Mouse (Mus musculus) forebrain, embryonic 16.5 days (tissue): ENCODE measurements around the gene Ncoa5. TPM values are rescaled to one million over a fixed set of nuclear protein-coding genes. Genes with fewer than 3 reads are reported as not detected.

Experiments used
- ATAC-seq: fragments of 200-750 bp; cut with Nextera tagmentation; 2 replicates; pipeline ENCODE4 v1.8.0; 2017; ENCODE audit warnings: mild to moderate bottlenecking, moderate library complexity
- H3K27ac ChIP-seq: fragments of 300-500 bp; sonication (generic); 2 replicates; pipeline ENCODE4 v1.5.1; 2014; ENCODE audit warnings: low read length, control low read depth
- H3K27me3 ChIP-seq: fragments of 300-500 bp; sonication (generic); replicated peaks from 2 replicates; pipeline ENCODE4 v1.6.1; 2014; ENCODE audit warnings: low read length; ENCODE audit not compliant: control insufficient read depth, insufficient read depth
- H3K36me3 ChIP-seq: fragments of 300-500 bp; sonication (generic); 2 replicates; pipeline ENCODE4 v1.6.1; 2014; ENCODE audit not compliant: control insufficient read depth, insufficient read depth
- H3K4me1 ChIP-seq: fragments of 300-500 bp; sonication (generic); replicated peaks from 2 replicates; pipeline ENCODE4 v1.6.1; 2014; ENCODE audit warnings: low read length; ENCODE audit not compliant: control insufficient read depth, insufficient read depth
- H3K4me2 ChIP-seq: fragments of 300-500 bp; sonication (generic); 2 replicates; pipeline ENCODE4 v1.6.1; 2014; ENCODE audit warnings: mild to moderate bottlenecking, low read length, control low read depth
- H3K4me3 ChIP-seq: fragments of 300-500 bp; sonication (generic); replicated peaks from 2 replicates; pipeline ENCODE4 v1.5.1; 2014; ENCODE audit warnings: mild to moderate bottlenecking, low read length, control low read depth
- H3K9ac ChIP-seq: fragments of 300-500 bp; sonication (generic); replicated peaks from 2 replicates; pipeline ENCODE4 v1.6.1; 2014; ENCODE audit warnings: low read depth, low read length, control low read depth
- H3K9me3 ChIP-seq: fragments of 300-500 bp; sonication (generic); 2 replicates; pipeline ENCODE4 v1.6.1; 2016; ENCODE audit warnings: low read length; ENCODE audit not compliant: control insufficient read depth
- WGBS: fragments of 180-500 bp; shearing (Covaris S2); extraction: QIAGEN DNeasy Blood & Tissue Kit; methylation state at CpG from one replicate; pipeline ENCODE4 v1.1.7; 2014; 5-methylcytosine and 5-hydroxymethylcytosine counted together
- polyA plus RNA-seq: library from polyadenylated mRNA; unstranded; fragments of >200 nt; fragmentation: Nextera tagmentation; extraction: Ambion mirVana; gene quantifications from 2 replicates; pipeline ENCODE4 v1.2.1, GENCODE M21; 2015

Ncoa5 gene
- polyA plus RNA-seq, 1 experiment from 2014 or later = 138 TPM

DNA sequence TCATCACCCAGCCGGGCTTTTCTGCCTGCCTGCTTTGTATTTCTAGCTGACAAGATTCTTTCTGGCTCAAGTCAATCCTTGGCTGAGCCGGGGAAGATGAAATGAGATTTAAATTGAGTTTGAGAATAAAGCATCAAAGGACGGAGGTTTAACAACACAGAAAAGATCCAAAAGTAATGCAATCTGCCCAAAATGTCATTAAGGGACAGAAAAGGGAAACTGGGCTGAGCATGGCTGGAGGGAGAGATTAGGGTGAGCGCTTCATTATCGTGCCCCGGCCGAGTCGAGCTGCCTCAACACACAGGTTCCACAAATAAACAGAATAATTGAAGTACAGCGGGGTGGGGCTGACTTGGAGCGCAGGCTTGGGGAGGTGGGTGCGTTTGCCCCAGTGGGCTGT is 16.9 kb upstream of the Ncoa5 start:
- H3K4me1 ChIP-seq = peaks cover 3% of the 10 kb centered on the region; the same call in 1 of the 2 replicates
- H3K4me2 ChIP-seq = no peak overlapping the region
- no peak overlapping the region for H3K27ac ChIP-seq
- no peak overlapping the region for H3K4me3 ChIP-seq
- no peak for ATAC-seq
- no peaks in the 10 kb centered on the region for H3K36me3 ChIP-seq
- 17% methylated on average over 11 of the region's 11 CpGs for WGBS
- no peak overlapping the region for H3K9ac ChIP-seq
- no peaks in the 10 kb centered on the region for H3K9me3 ChIP-seq
- H3K27me3 ChIP-seq = peaks cover 3% of the 10 kb centered on the region; the same call in 1 of the 2 replicates

- H3K27me3 ChIP-seq = peaks cover 3% of the 10 kb centered on the region; the same call in 1 of the 2 replicates
- no peak overlapping the region for H3K4me2 ChIP-seq
- H3K4me1 ChIP-seq = peaks cover 3% of the 10 kb centered on the region; the same call in 1 of the 2 replicates
- H3K36me3 ChIP-seq = no peaks in the 10 kb centered on the region
- no peaks in the 10 kb centered on the region for H3K9me3 ChIP-seq
- H3K4me3 ChIP-seq = no peak overlapping the region
- no peak overlapping the region for H3K9ac ChIP-seq
- ATAC-seq = no peak
- 66% methylated on average over 18 of the region's 18 CpGs for whole genome bisulfite sequencing
- H3K27ac ChIP-seq = no peak overlapping the region
These were observed 16.3 kb upstream of the Ncoa5 start for GRCm38 (mm10) chr2:165050826-165051548.

DNA sequence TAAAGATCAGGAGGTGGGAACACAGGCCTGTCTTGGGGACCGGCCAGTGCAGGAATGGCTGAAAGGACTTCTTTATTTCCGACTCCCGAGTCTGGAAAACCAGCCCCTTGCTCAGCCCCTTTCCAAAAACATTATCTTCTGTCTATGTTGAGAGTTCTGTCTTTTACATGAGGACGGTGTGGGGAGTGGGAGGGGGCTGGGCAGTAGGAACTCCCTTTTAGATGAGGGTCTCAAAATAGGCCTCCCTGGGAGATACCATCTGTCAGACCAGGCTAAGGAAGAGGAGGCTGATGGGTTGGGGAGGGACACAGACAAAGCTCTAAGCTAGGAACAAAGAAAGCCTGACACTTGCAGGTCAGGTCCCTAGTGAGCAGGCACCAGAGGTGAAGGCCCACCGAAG is 14.4 kb upstream of the Ncoa5 start:
- Histone ChIP-seq H3K4me3 (no peak overlapping the region), H3K4me1 (peaks cover 3% of the 10 kb centered on the region; the same call in 1 of the 2 replicates), H3K4me2 (no peak overlapping the region), H3K9ac (no peak overlapping the region), H3K27ac (no peak overlapping the region), H3K36me3 (no peaks in the 10 kb centered on the region), H3K27me3 (no peaks in the 10 kb centered on the region), H3K9me3 (no peaks in the 10 kb centered on the region)
- no peak for ATAC-seq
- WGBS = 58% methylated on average over 5 of the region's 5 CpGs

DNA sequence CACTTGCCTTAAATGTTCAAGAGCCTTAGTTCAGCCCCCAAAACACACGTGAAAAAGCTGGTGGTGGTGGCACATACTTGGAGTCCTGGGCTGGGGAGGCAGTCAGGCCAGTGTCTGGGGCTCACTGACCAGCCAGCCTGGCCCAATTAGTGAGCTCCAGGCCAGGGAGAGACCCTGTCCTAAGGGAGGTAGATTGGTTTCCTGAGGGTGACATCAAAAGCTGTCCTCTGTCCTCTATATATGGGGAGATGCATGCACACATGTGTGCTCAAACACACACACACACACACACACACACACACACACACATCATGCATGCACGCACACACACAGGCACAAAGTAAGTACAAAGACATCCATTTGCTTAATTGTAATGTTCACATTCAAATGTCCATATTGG is 9.1 kb upstream of the Ncoa5 start:
- Histone ChIP-seq H3K4me2 (no peak overlapping the region), H3K9me3 (no peaks in the 10 kb centered on the region), H3K4me1 (peaks cover 7% of the 10 kb centered on the region), H3K27me3 (no peaks in the 10 kb centered on the region), H3K9ac (peak overlapping the region; percentile 42; the same call in 1 of the 2 replicates), H3K36me3 (no peaks in the 10 kb centered on the region), H3K27ac (peak overlapping the region; percentile 41), H3K4me3 (no peak overlapping the region)
- ATAC-seq = peak; percentile 9; the same call in 1 of the 2 replicates
- 41% methylated on average over 2 of the region's 2 CpGs for WGBS

GRCm38 (mm10) chr2:165043090-165043636 is 8.5 kb upstream of the Ncoa5 start:
- WGBS = under 1% methylated on average over 17 of the region's 17 CpGs
- peak overlapping the region; percentile 50 for H3K4me2 ChIP-seq
- peak overlapping the region; percentile 41 for H3K27ac ChIP-seq
- peak overlapping the region; percentile 42 for H3K9ac ChIP-seq
- peak overlapping the region; percentile 19; the same call in 1 of the 2 replicates for H3K4me3 ChIP-seq
- no peaks in the 10 kb centered on the region for H3K9me3 ChIP-seq
- peak; percentile 73 for ATAC-seq
- no peaks in the 10 kb centered on the region for H3K27me3 ChIP-seq
- H3K4me1 ChIP-seq = peaks cover 7% of the 10 kb centered on the region
- H3K36me3 ChIP-seq = no peaks in the 10 kb centered on the region

DNA sequence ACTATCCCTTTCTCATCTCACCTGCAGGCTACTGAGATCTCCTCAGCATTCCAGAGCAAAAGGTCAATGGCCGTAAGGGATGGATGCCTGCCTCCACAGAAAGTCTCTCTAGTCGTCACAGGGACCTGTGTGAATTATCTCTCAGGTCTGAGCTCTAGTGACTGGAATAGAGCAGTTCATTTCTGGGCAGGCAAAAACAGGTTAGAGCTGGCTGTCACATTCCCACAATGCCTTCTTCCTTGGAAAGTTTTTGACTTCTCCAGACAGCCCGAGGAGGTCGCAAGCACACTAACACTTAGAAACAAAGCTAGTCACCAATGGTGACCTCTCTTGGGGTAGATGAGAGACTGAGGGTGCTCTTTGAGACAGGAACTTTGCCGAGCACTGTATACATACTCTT is 7.5 kb upstream of the Ncoa5 start:
- ATAC-seq = no peak
- Histone ChIP-seq H3K4me3 (no peak overlapping the region), H3K27ac (no peak overlapping the region), H3K9me3 (no peaks in the 10 kb centered on the region), H3K4me2 (no peak overlapping the region), H3K4me1 (peaks cover 7% of the 10 kb centered on the region), H3K36me3 (no peaks in the 10 kb centered on the region), H3K27me3 (no peaks in the 10 kb centered on the region), H3K9ac (no peak overlapping the region)
- 84% methylated on average over 5 of the region's 5 CpGs for WGBS

DNA sequence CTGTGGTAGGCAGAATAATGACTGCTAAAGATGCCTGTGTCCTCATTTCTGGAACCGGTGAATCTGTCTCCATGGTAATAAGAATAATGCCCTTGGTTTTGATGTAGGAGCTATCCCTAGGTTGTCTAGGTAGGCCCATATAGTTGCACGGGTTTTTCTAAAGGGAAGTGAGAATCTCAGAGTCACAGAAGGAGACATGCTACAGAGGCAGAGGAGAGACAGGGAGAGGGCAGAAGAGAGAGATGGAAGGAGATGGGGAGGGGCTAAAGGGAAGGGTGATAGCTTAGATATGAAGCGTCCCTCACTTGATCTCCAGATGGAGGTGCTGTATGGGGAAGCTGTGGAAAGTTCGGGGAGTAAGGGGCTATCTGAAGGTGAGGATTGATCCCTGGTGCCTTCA is 2.7 kb upstream of the Ncoa5 start:
- Histone ChIP-seq H3K4me3 (no peak overlapping the region), H3K4me2 (no peak overlapping the region), H3K36me3 (no peaks in the 10 kb centered on the region), H3K9me3 (no peaks in the 10 kb centered on the region), H3K4me1 (peaks cover 19% of the 10 kb centered on the region), H3K27me3 (no peaks in the 10 kb centered on the region), H3K9ac (no peak overlapping the region), H3K27ac (no peak overlapping the region)
- WGBS = 70% methylated on average over 4 of the region's 4 CpGs
- no peak for ATAC-seq

GRCm38 (mm10) chr2:165035058-165035431 is 378 bp upstream of the Ncoa5 start:
- WGBS = 13% methylated on average over 5 of the region's 5 CpGs
- H3K27ac ChIP-seq = peak overlapping the region; percentile 86
- H3K4me1 ChIP-seq = peaks cover 33% of the 10 kb centered on the region
- no peaks in the 10 kb centered on the region for H3K9me3 ChIP-seq
- peak overlapping the region; percentile 99 for H3K4me3 ChIP-seq
- no peak; the same call in 1 of the 2 replicates for ATAC-seq
- H3K9ac ChIP-seq = peak overlapping the region; percentile 99
- H3K27me3 ChIP-seq = no peaks in the 10 kb centered on the region
- peak overlapping the region; percentile 56 for H3K4me2 ChIP-seq
- no peaks in the 10 kb centered on the region for H3K36me3 ChIP-seq

- H3K36me3 ChIP-seq = no peaks in the 10 kb centered on the region
- H3K9me3 ChIP-seq = no peaks in the 10 kb centered on the region
- H3K4me1 ChIP-seq = peaks cover 36% of the 10 kb centered on the region
- no peaks in the 10 kb centered on the region for H3K27me3 ChIP-seq
- peak overlapping the region; percentile 93 for H3K4me2 ChIP-seq
- peak overlapping the region; percentile 99 for H3K4me3 ChIP-seq
- 41% methylated on average over 6 of the region's 6 CpGs for WGBS
- peak overlapping the region; percentile 99 for H3K9ac ChIP-seq
- no peak overlapping the region for H3K27ac ChIP-seq
- ATAC-seq = no peak
These were observed 1.4 kb downstream of the Ncoa5 start for GRCm38 (mm10) chr2:165033306-165033705.
